Mouse (Mus musculus): ENCODE results near the gene Ccdc92. TPM values are rescaled to one million over a fixed set of nuclear protein-coding genes. Genes with fewer than 3 reads are reported as not detected.

Gene Ccdc92
- total RNA-seq, 1 experiment from 2014 or later = 2.4 TPM

GRCm38 (mm10) chr5:124812466-124812865 is 49.8 kb downstream of the Ccdc92 start:
- no peak for ATAC-seq (ENCODE audit: extremely low read depth, insufficient number of reproducible peaks, low FRiP score, poor library complexity, severe bottlenecking)

- ATAC-seq (ENCODE audit: extremely low read depth, insufficient number of reproducible peaks, low FRiP score, poor library complexity, severe bottlenecking) = no peak
Measured at GRCm38 (mm10) chr5:124809708-124810366, 52.4 kb downstream of the Ccdc92 start.

DNA sequence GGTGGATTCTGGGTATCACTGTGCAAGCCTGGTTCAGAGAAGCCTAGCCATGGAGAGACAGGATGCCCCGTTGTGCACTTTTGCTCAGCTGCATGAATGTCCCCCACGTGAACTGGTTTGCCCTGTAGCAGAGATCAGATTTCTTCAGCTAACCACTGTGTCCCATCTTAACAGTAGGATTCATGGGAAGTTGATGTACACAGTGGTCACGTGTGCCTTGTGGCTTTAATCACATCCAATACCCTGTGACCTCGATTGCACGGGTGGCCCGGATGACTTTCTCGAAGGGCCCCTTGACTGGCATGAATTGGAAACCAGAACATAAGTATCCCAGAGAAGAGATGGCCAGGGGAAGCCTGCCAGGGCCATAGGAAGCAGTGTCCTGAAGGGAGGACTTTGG is 70.1 kb downstream of the Ccdc92 start:
- ATAC-seq (ENCODE audit: extremely low read depth, insufficient number of reproducible peaks, low FRiP score, poor library complexity, severe bottlenecking) = no peak

- no peak for ATAC-seq (ENCODE audit: extremely low read depth, insufficient number of reproducible peaks, low FRiP score, poor library complexity, severe bottlenecking)
Measured at GRCm38 (mm10) chr5:124785650-124786049, 76.6 kb downstream of the Ccdc92 start.

Other genes starting within 250 kb of the Ccdc92 start
- 29.8 and 30.4 TPM in 2 replicates for gene Atp6v0a2, start 233.8 kb downstream of the Ccdc92 start, total RNA-seq (2017)
- gene Dnah10, start 137.3 kb downstream of the Ccdc92 start, total RNA-seq (2017) = not detected in 2 replicates
- gene Zfp664, start 267 bp upstream of the Ccdc92 start, total RNA-seq (2017) = 15.0 and 25.4 TPM in 2 replicates
- not detected in 2 replicates for gene Rflna, start 140.8 kb upstream of the Ccdc92 start, total RNA-seq (2017)

Measured in neutrophil, adult 5-6 weeks (primary cell).